Mouse (Mus musculus) small intestine, adult 2 months (tissue): ENCODE measurements around the gene Krtap9-1.

Source experiments
- CTCF ChIP-seq: fragments of 200-500 bp; IDR thresholded peaks from 2 replicates; pipeline ENCODE4 v1.5.1; 2012; ENCODE audit warnings: low read depth, mild to moderate bottlenecking, control low read depth, inconsistent platforms, low read length, moderate library complexity, mixed read lengths; ENCODE audit not compliant: insufficient replicate concordance, insufficient read length; ENCODE audit errors: extremely low read depth
- POLR2A ChIP-seq: fragments of 200-500 bp; IDR thresholded peaks from 2 replicates; pipeline ENCODE4 v1.6.1; 2012; ENCODE audit warnings: low read depth, mild to moderate bottlenecking, control low read depth, inconsistent platforms, low read length, moderate library complexity

DNA sequence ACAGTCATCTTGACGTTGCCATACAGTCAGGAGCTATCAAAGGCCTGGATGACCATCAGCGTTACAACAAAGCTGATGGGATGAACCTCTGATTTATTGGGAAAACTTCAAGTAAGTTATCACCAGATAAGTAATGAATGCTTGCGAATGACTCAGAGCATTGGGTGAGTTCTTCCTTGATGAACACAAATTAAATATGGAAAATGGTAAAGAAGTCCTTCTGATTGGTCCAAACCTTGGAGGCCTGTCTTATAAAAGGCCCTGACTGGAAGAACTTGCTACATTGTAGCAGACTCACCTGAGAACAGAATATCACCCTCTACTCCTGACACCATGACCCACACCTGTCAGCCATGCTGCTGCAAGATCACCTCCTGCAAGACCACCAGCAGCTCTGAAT is 41.3 kb downstream of the Krtap9-1 start, which contains the start of gene Gm11565:
- TF ChIP-seq POLR2A (no peak), CTCF (no peak)
